Mouse (Mus musculus) kidney, embryonic 14.5 days (tissue): Measurements from ENCODE around the gene Doc2g. TPM values are rescaled to one million over a fixed set of nuclear protein-coding genes. Genes with fewer than 3 reads are reported as not detected.

ENCODE experiments used
- polyA plus RNA-seq: library from polyadenylated mRNA; unstranded; fragments of >200 nt; fragmentation: Nextera tagmentation; extraction: Ambion mirVana; gene quantifications from 2 replicates; pipeline ENCODE4 v1.2.1, GENCODE M21; 2014

Gene Doc2g
- polyA plus RNA-seq, 1 experiment from 2014 or later = 5.8 TPM

Other genes with a start within 250 kb of the Doc2g start
- gene Kmt5b, start 235.9 kb upstream of the Doc2g start, polyA plus RNA-seq = 20.2 and 41.7 TPM in 2 replicates
- 46.8 and 62.6 TPM in 2 replicates for gene Chka, start 151.5 kb upstream of the Doc2g start, polyA plus RNA-seq
- gene Tcirg1, start 96.2 kb upstream of the Doc2g start, polyA plus RNA-seq = 26.2 and 35.0 TPM in 2 replicates
- 397 and 412 TPM in 2 replicates for gene Ndufs8, start 90.5 kb upstream of the Doc2g start, polyA plus RNA-seq
- gene Aldh3b1, start 73.5 kb upstream of the Doc2g start, polyA plus RNA-seq = 2.8 and 3.0 TPM in 2 replicates
- gene Unc93b1, start 68.1 kb upstream of the Doc2g start, polyA plus RNA-seq = 7.0 and 12.4 TPM in 2 replicates
- not detected in 2 replicates for gene Aldh3b3, start 44.7 kb upstream of the Doc2g start, polyA plus RNA-seq
- 1.3 and 1.6 TPM in 2 replicates for gene Aldh3b2, start 31.0 kb upstream of the Doc2g start, polyA plus RNA-seq
- gene Acy3, start 16.7 kb upstream of the Doc2g start, polyA plus RNA-seq = 22.4 and 26.3 TPM in 2 replicates
- 0.74 and 1.1 TPM in 2 replicates for gene Tbx10, start 10.6 kb upstream of the Doc2g start, polyA plus RNA-seq
- gene Nudt8, start 2.7 kb upstream of the Doc2g start, polyA plus RNA-seq = 37.6 and 38.5 TPM in 2 replicates
- 2.5 and 2.7 TPM in 2 replicates for gene Gm49405, start 2.7 kb upstream of the Doc2g start, polyA plus RNA-seq
- gene Ndufv1, start 9.5 kb downstream of the Doc2g start, polyA plus RNA-seq = 214 and 223 TPM in 2 replicates
- gene Gstp1, start 34.7 kb downstream of the Doc2g start, polyA plus RNA-seq = 518 and 527 TPM in 2 replicates
- gene Gstp2, start 42.7 kb downstream of the Doc2g start, polyA plus RNA-seq = 1.4 and 5.3 TPM in 2 replicates
- gene Gstp3, start 56.3 kb downstream of the Doc2g start, polyA plus RNA-seq = 0.34 TPM in 1 of 2 replicates, not detected in the other
- gene Cabp2, start 78.3 kb downstream of the Doc2g start, polyA plus RNA-seq = not detected in 2 replicates
- gene Cdk2ap2, start 93.9 kb downstream of the Doc2g start, polyA plus RNA-seq = 116 and 121 TPM in 2 replicates
- 14.0 and 15.8 TPM in 2 replicates for gene Pitpnm1, start 96.7 kb downstream of the Doc2g start, polyA plus RNA-seq
- 92.0 and 97.5 TPM in 2 replicates for gene Aip, start 122.5 kb downstream of the Doc2g start, polyA plus RNA-seq
- gene Gpr152, start 136.5 kb downstream of the Doc2g start, polyA plus RNA-seq = not detected in 2 replicates
- gene Cabp4, start 140.7 kb downstream of the Doc2g start, polyA plus RNA-seq = 0.06 and 0.09 TPM in 2 replicates
- gene Coro1b, start 145.3 kb downstream of the Doc2g start, polyA plus RNA-seq = 132 and 156 TPM in 2 replicates
- gene Ptprcap, start 150.3 kb downstream of the Doc2g start, polyA plus RNA-seq = 0.57 and 0.80 TPM in 2 replicates
- gene Rps6kb2, start 160.0 kb downstream of the Doc2g start, polyA plus RNA-seq = 33.4 and 42.0 TPM in 2 replicates
- gene Carns1, start 172.2 kb downstream of the Doc2g start, polyA plus RNA-seq = 1.7 and 1.9 TPM in 2 replicates
- 2.7 and 3.2 TPM in 2 replicates for gene Tbc1d10c, start 188.0 kb downstream of the Doc2g start, polyA plus RNA-seq
- 987 and 1,041 TPM in 2 replicates for gene Ppp1ca, start 188.8 kb downstream of the Doc2g start, polyA plus RNA-seq
- 34.7 and 39.5 TPM in 2 replicates for gene Rad9a, start 198.3 kb downstream of the Doc2g start, polyA plus RNA-seq
- gene Clcf1, start 210.9 kb downstream of the Doc2g start, polyA plus RNA-seq = 5.7 and 5.9 TPM in 2 replicates
- not detected in 2 replicates for gene AC109138.7, start 211.0 kb downstream of the Doc2g start, polyA plus RNA-seq
- 26.4 and 28.2 TPM in 2 replicates for gene Pold4, start 228.6 kb downstream of the Doc2g start, polyA plus RNA-seq